Mouse (Mus musculus): ENCODE data around the gene Foxn2. TPM values are rescaled to one million over a fixed set of nuclear protein-coding genes. Genes with fewer than 3 reads are reported as not detected.

Gene Foxn2
- polyA plus RNA-seq, 1 experiment from 2014 or later: 9.5 TPM

- no peak for DNase-seq (ENCODE audit: low spot score)
- Histone ChIP-seq H3K4me2 (ENCODE audit: low read depth, low read length, severe bottlenecking) (no peak overlapping the region), H3K36me3 (ENCODE audit: control insufficient read depth, insufficient read depth, low read length) (no peaks in the 10 kb centered on the region), H3K4me3 (ENCODE audit: low read depth, low read length) (no peak overlapping the region), H3K27ac (ENCODE audit: low read depth, low read length) (no peak overlapping the region), H3K27me3 (ENCODE audit: control insufficient read depth, insufficient read depth, low read length) (no peaks in the 10 kb centered on the region), H3K4me1 (replicated peaks; ENCODE audit: control insufficient read depth, insufficient read depth, low read length) (peaks cover 14% of the 10 kb centered on the region), H3K9ac (ENCODE audit: low read length) (no peak overlapping the region), H3K9me3 (ENCODE audit: control insufficient read depth, low read length) (no peaks in the 10 kb centered on the region)
- WGBS: 96% methylated on average over 5 of the region's 5 CpGs
- ATAC-seq (replicated peaks; ENCODE audit: low FRiP score): no peak
Observed at GRCm38 (mm10) chr17:88492107-88492460, 51.6 kb downstream of the Foxn2 start.

- Histone ChIP-seq H3K4me1 (replicated peaks; ENCODE audit: control insufficient read depth, insufficient read depth, low read length) (peaks cover 14% of the 10 kb centered on the region), H3K36me3 (ENCODE audit: control insufficient read depth, insufficient read depth, low read length) (no peaks in the 10 kb centered on the region), H3K27ac (ENCODE audit: low read depth, low read length) (peak overlapping the region; percentile 78), H3K27me3 (ENCODE audit: control insufficient read depth, insufficient read depth, low read length) (no peaks in the 10 kb centered on the region), H3K9ac (ENCODE audit: low read length) (no peak overlapping the region; the same call in 1 of the 2 replicates), H3K4me2 (ENCODE audit: low read depth, low read length, severe bottlenecking) (no peak overlapping the region; the same call in 1 of the 2 replicates), H3K4me3 (ENCODE audit: low read depth, low read length) (no peak overlapping the region), H3K9me3 (ENCODE audit: control insufficient read depth, low read length) (no peaks in the 10 kb centered on the region)
- DNase-seq (ENCODE audit: low spot score) (no peak), ATAC-seq (replicated peaks; ENCODE audit: low FRiP score) (peak; percentile 24; the same call in 1 of the 2 replicates)
- 51% methylated on average over 9 of the region's 9 CpGs for WGBS
Observed at GRCm38 (mm10) chr17:88493551-88493950, 53.0 kb downstream of the Foxn2 start.

GRCm38 (mm10) chr17:88494121-88494771 lies 53.7 kb downstream of the Foxn2 start:
- Histone ChIP-seq H3K4me2 (ENCODE audit: low read depth, low read length, severe bottlenecking) (peak overlapping the region; percentile 34), H3K27me3 (ENCODE audit: control insufficient read depth, insufficient read depth, low read length) (no peaks in the 10 kb centered on the region)

GRCm38 (mm10) chr17:88494772-88495132 lies 54.2 kb downstream of the Foxn2 start:
- ATAC-seq (replicated peaks; ENCODE audit: low FRiP score) (peak; percentile 53), DNase-seq (ENCODE audit: low spot score) (no peak)
- Histone ChIP-seq H3K36me3 (ENCODE audit: control insufficient read depth, insufficient read depth, low read length) (no peaks in the 10 kb centered on the region), H3K4me2 (ENCODE audit: low read depth, low read length, severe bottlenecking) (peak overlapping the region; percentile 22; the same call in 1 of the 2 replicates), H3K9me3 (ENCODE audit: control insufficient read depth, low read length) (no peaks in the 10 kb centered on the region), H3K4me1 (replicated peaks; ENCODE audit: control insufficient read depth, insufficient read depth, low read length) (peaks cover 14% of the 10 kb centered on the region), H3K9ac (ENCODE audit: low read length) (peak overlapping the region; percentile 9; the same call in 1 of the 2 replicates), H3K4me3 (ENCODE audit: low read depth, low read length) (no peak overlapping the region), H3K27me3 (ENCODE audit: control insufficient read depth, insufficient read depth, low read length) (no peaks in the 10 kb centered on the region), H3K27ac (ENCODE audit: low read depth, low read length) (peak overlapping the region; percentile 78)
- WGBS: 54% methylated on average over 10 of the region's 10 CpGs

More at GRCm38 (mm10) chr17:88494121-88494771, 53.7 kb downstream of the Foxn2 start:
- no peak overlapping the region for H3K4me3 ChIP-seq (ENCODE audit: low read depth, low read length)
- ATAC-seq (replicated peaks; ENCODE audit: low FRiP score) (peak; percentile 83), DNase-seq (ENCODE audit: low spot score) (peak; percentile 75)
- H3K4me1 ChIP-seq (replicated peaks; ENCODE audit: control insufficient read depth, insufficient read depth, low read length): peaks cover 14% of the 10 kb centered on the region
- H3K9ac ChIP-seq (ENCODE audit: low read length): peak overlapping the region; percentile 20; the same call in 1 of the 2 replicates
- H3K36me3 ChIP-seq (ENCODE audit: control insufficient read depth, insufficient read depth, low read length): no peaks in the 10 kb centered on the region
- no peaks in the 10 kb centered on the region for H3K9me3 ChIP-seq (ENCODE audit: control insufficient read depth, low read length)
- 31% methylated on average over 14 of the region's 14 CpGs for WGBS
- peak overlapping the region; percentile 78 for H3K27ac ChIP-seq (ENCODE audit: low read depth, low read length)

GRCm38 (mm10) chr17:88498090-88498682 lies 57.7 kb downstream of the Foxn2 start:
- DNase-seq (ENCODE audit: low spot score) (no peak), ATAC-seq (replicated peaks; ENCODE audit: low FRiP score) (no peak)
- Histone ChIP-seq H3K9ac (ENCODE audit: low read length) (no peak overlapping the region), H3K4me1 (replicated peaks; ENCODE audit: control insufficient read depth, insufficient read depth, low read length) (peaks cover 14% of the 10 kb centered on the region), H3K27me3 (ENCODE audit: control insufficient read depth, insufficient read depth, low read length) (no peaks in the 10 kb centered on the region), H3K36me3 (ENCODE audit: control insufficient read depth, insufficient read depth, low read length) (no peaks in the 10 kb centered on the region), H3K27ac (ENCODE audit: low read depth, low read length) (no peak overlapping the region), H3K4me3 (ENCODE audit: low read depth, low read length) (no peak overlapping the region), H3K9me3 (ENCODE audit: control insufficient read depth, low read length) (no peaks in the 10 kb centered on the region), H3K4me2 (ENCODE audit: low read depth, low read length, severe bottlenecking) (no peak overlapping the region)
- 75% methylated on average over 5 of the region's 5 CpGs for WGBS

GRCm38 (mm10) chr17:88504056-88504455 lies 63.5 kb downstream of the Foxn2 start:
- Histone ChIP-seq H3K4me3 (ENCODE audit: low read depth, low read length) (no peak overlapping the region), H3K4me1 (replicated peaks; ENCODE audit: control insufficient read depth, insufficient read depth, low read length) (0 out of 2 replicates have a peak, but pooled peaks cover 4% of the 10 kb centered on the region), H3K36me3 (ENCODE audit: control insufficient read depth, insufficient read depth, low read length) (no peaks in the 10 kb centered on the region), H3K27ac (ENCODE audit: low read depth, low read length) (no peak overlapping the region), H3K27me3 (ENCODE audit: control insufficient read depth, insufficient read depth, low read length) (no peaks in the 10 kb centered on the region), H3K9ac (ENCODE audit: low read length) (no peak overlapping the region), H3K4me2 (ENCODE audit: low read depth, low read length, severe bottlenecking) (no peak overlapping the region), H3K9me3 (ENCODE audit: control insufficient read depth, low read length) (no peaks in the 10 kb centered on the region)
- DNase-seq (ENCODE audit: low spot score): no peak
- WGBS: 94% methylated on average over 13 of the region's 13 CpGs
- ATAC-seq (replicated peaks; ENCODE audit: low FRiP score): no peak

GRCm38 (mm10) chr17:88505275-88505723 lies 64.8 kb downstream of the Foxn2 start:
- Histone ChIP-seq H3K9ac (ENCODE audit: low read length) (peak overlapping the region; percentile 24; the same call in 1 of the 2 replicates), H3K9me3 (ENCODE audit: control insufficient read depth, low read length) (no peaks in the 10 kb centered on the region), H3K4me1 (replicated peaks; ENCODE audit: control insufficient read depth, insufficient read depth, low read length) (0 out of 2 replicates have a peak, but pooled peaks cover 4% of the 10 kb centered on the region), H3K27me3 (ENCODE audit: control insufficient read depth, insufficient read depth, low read length) (no peaks in the 10 kb centered on the region), H3K36me3 (ENCODE audit: control insufficient read depth, insufficient read depth, low read length) (no peaks in the 10 kb centered on the region), H3K4me3 (ENCODE audit: low read depth, low read length) (no peak overlapping the region), H3K27ac (ENCODE audit: low read depth, low read length) (no peak overlapping the region), H3K4me2 (ENCODE audit: low read depth, low read length, severe bottlenecking) (no peak overlapping the region)
- peak; percentile 72 for ATAC-seq (replicated peaks; ENCODE audit: low FRiP score)
- WGBS: 30% methylated on average over 10 of the region's 10 CpGs
- no peak for DNase-seq (ENCODE audit: low spot score)

- no peak for DNase-seq (ENCODE audit: low spot score)
- 91% methylated on average over 15 of the region's 15 CpGs for WGBS
- Histone ChIP-seq H3K36me3 (ENCODE audit: control insufficient read depth, insufficient read depth, low read length) (no peaks in the 10 kb centered on the region), H3K9me3 (ENCODE audit: control insufficient read depth, low read length) (no peaks in the 10 kb centered on the region), H3K9ac (ENCODE audit: low read length) (no peak overlapping the region), H3K4me1 (replicated peaks; ENCODE audit: control insufficient read depth, insufficient read depth, low read length) (0 out of 2 replicates have a peak, but pooled peaks cover 6% of the 10 kb centered on the region), H3K4me2 (ENCODE audit: low read depth, low read length, severe bottlenecking) (no peak overlapping the region), H3K4me3 (ENCODE audit: low read depth, low read length) (no peak overlapping the region), H3K27ac (ENCODE audit: low read depth, low read length) (no peak overlapping the region), H3K27me3 (ENCODE audit: control insufficient read depth, insufficient read depth, low read length) (no peaks in the 10 kb centered on the region)
- ATAC-seq (replicated peaks; ENCODE audit: low FRiP score): no peak
Observed at GRCm38 (mm10) chr17:88505941-88506340, 65.4 kb downstream of the Foxn2 start.

Measured in forebrain, embryonic 11.5 days (tissue).